Mouse (Mus musculus) erythroblast, embryonic 14.5 days (primary cell): ENCODE data around the gene Bcl10. TPM values are rescaled to one million over a fixed set of nuclear protein-coding genes. Genes with fewer than 3 reads are reported as not detected.
"Not testable (repeated sequence)": the region's sequence is repeated elsewhere in the genome, so short reads cannot be mapped to it uniquely, and the experiment has no call there.

Experiments
- H3K27me3 ChIP-seq: 2 replicates; pipeline ENCODE4 v1.6.1; 2012; ENCODE audit warnings: inconsistent platforms; ENCODE audit not compliant: control insufficient read depth
- H3K36me3 ChIP-seq: 2 replicates; pipeline ENCODE4 v1.6.1; 2012; ENCODE audit warnings: mild to moderate bottlenecking, inconsistent platforms; ENCODE audit not compliant: control insufficient read depth
- H3K4me1 ChIP-seq: 2 replicates; pipeline ENCODE4 v1.6.1; 2012; ENCODE audit warnings: inconsistent platforms; ENCODE audit not compliant: control insufficient read depth
- H3K4me3 ChIP-seq: replicated peaks from 2 replicates; pipeline ENCODE3; 2012; ENCODE audit warnings: moderate library complexity, mild to moderate bottlenecking, inconsistent platforms
- H3K9me3 ChIP-seq: 2 replicates; pipeline ENCODE4 v1.6.1; 2012; ENCODE audit warnings: low read length, inconsistent platforms, mixed read lengths; ENCODE audit not compliant: control insufficient read depth
- GATA1 ChIP-seq: IDR thresholded peaks from 2 replicates; pipeline ENCODE4 v1.6.1; 2012; ENCODE audit warnings: low read length, inconsistent platforms, mixed read lengths
- TAL1 ChIP-seq: IDR thresholded peaks from 3 replicates; pipeline ENCODE4 v1.6.1; 2012; ENCODE audit warnings: low read length, inconsistent platforms, mixed read lengths
- polyA plus RNA-seq: library from polyadenylated mRNA; stranded (reverse); fragments of >175 nt; gene quantifications from 2 replicates; pipeline ENCODE4 v1.2.3, GENCODE M21; 2012

Bcl10 gene
- 1.1 and 1.2 TPM in 2 replicates for polyA plus RNA-seq

- peaks cover 3% of the 10 kb centered on the region; the same call in 1 of the 2 replicates for H3K9me3 ChIP-seq
- H3K4me1 ChIP-seq: peaks cover 33% of the 10 kb centered on the region
- no peaks in the 10 kb centered on the region; the same call in 1 of the 2 replicates for H3K27me3 ChIP-seq
- TF ChIP-seq GATA1: no peak
- no peak for TF ChIP-seq TAL1
- H3K4me3 ChIP-seq: peak within 1 kb of the TSS; percentile 88
- peaks cover 4% of the 10 kb centered on the region for H3K36me3 ChIP-seq
Measured at GRCm38 (mm10) chr3:145922019-145922854, at the start of gene Bcl10. Bcl10 (plus strand) TSS chr3:145922804.

- Histone ChIP-seq H3K27me3 (no peaks in the 10 kb centered on the region), H3K4me3 (no peak overlapping the region), H3K36me3 (no peaks in the 10 kb centered on the region), H3K4me1 (no peaks in the 10 kb centered on the region), H3K9me3 (peaks cover 7% of the 10 kb centered on the region; the same call in 1 of the 2 replicates)
- TF ChIP-seq GATA1 (no peak), TAL1 (no peak)
Measured at GRCm38 (mm10) chr3:145873271-145873670, 49.3 kb upstream of the Bcl10 start.

- Histone ChIP-seq H3K4me3 (no peak overlapping the region), H3K27me3 (no peaks in the 10 kb centered on the region), H3K36me3 (no peaks in the 10 kb centered on the region), H3K9me3 (peaks cover 7% of the 10 kb centered on the region; the same call in 1 of the 2 replicates), H3K4me1 (no peaks in the 10 kb centered on the region)
- TF ChIP-seq GATA1 (no peak), TAL1 (no peak)
Measured at GRCm38 (mm10) chr3:145874126-145874525, 48.5 kb upstream of the Bcl10 start.

- TF ChIP-seq GATA1: no peak
- no peak for TF ChIP-seq TAL1
- Histone ChIP-seq H3K4me3 (no peak overlapping the region), H3K36me3 (no peaks in the 10 kb centered on the region), H3K9me3 (peaks cover 7% of the 10 kb centered on the region; the same call in 1 of the 2 replicates), H3K4me1 (no peaks in the 10 kb centered on the region), H3K27me3 (no peaks in the 10 kb centered on the region)
Measured at GRCm38 (mm10) chr3:145876120-145876519, 46.5 kb upstream of the Bcl10 start.

- not testable (repeated sequence) for H3K27me3 ChIP-seq, H3K4me3 ChIP-seq, H3K4me1 ChIP-seq, H3K36me3 ChIP-seq, H3K9me3 ChIP-seq
Measured at GRCm38 (mm10) chr3:145878867-145879266, 43.7 kb upstream of the Bcl10 start.

GRCm38 (mm10) chr3:145880335-145880734 lies 42.3 kb upstream of the Bcl10 start:
- no peak for TF ChIP-seq GATA1
- TF ChIP-seq TAL1: no peak
- Histone ChIP-seq H3K36me3 (no peaks in the 10 kb centered on the region), H3K4me1 (no peaks in the 10 kb centered on the region), H3K27me3 (no peaks in the 10 kb centered on the region), H3K9me3 (no peaks in the 10 kb centered on the region; the same call in 1 of the 2 replicates), H3K4me3 (no peak overlapping the region)

- H3K27me3 ChIP-seq: no peaks in the 10 kb centered on the region
- no peak overlapping the region for H3K4me3 ChIP-seq
- no peaks in the 10 kb centered on the region; the same call in 1 of the 2 replicates for H3K9me3 ChIP-seq
- no peak for TF ChIP-seq TAL1
- TF ChIP-seq GATA1: no peak
- no peaks in the 10 kb centered on the region for H3K36me3 ChIP-seq
- no peaks in the 10 kb centered on the region for H3K4me1 ChIP-seq
Measured at GRCm38 (mm10) chr3:145882076-145882874, 40.3 kb upstream of the Bcl10 start.

GRCm38 (mm10) chr3:145883233-145883632 lies 39.4 kb upstream of the Bcl10 start:
- Histone ChIP-seq H3K4me1 (no peaks in the 10 kb centered on the region), H3K27me3 (no peaks in the 10 kb centered on the region), H3K36me3 (no peaks in the 10 kb centered on the region), H3K9me3 (no peaks in the 10 kb centered on the region; the same call in 1 of the 2 replicates), H3K4me3 (no peak overlapping the region)
- TF ChIP-seq TAL1 (no peak), GATA1 (no peak)

GRCm38 (mm10) chr3:145885376-145885775 lies 37.2 kb upstream of the Bcl10 start:
- no peak for TF ChIP-seq GATA1
- TF ChIP-seq TAL1: no peak
- H3K4me3 ChIP-seq: no peak overlapping the region
- H3K36me3 ChIP-seq: no peaks in the 10 kb centered on the region; the same call in 1 of the 2 replicates
- no peaks in the 10 kb centered on the region for H3K27me3 ChIP-seq
- no peaks in the 10 kb centered on the region; the same call in 1 of the 2 replicates for H3K9me3 ChIP-seq
- no peaks in the 10 kb centered on the region for H3K4me1 ChIP-seq
